Mouse (Mus musculus) Patski (cell line): Measurements from ENCODE around the gene Vmn1r25. TPM values are rescaled to one million over a fixed set of nuclear protein-coding genes. Genes with fewer than 3 reads are reported as not detected.
"Not testable (repeated sequence)": the region's sequence is repeated elsewhere in the genome, so short reads cannot be mapped to it uniquely, and the experiment has no call there.

ENCODE experiments used
- ATAC-seq: fragments of 100-300 bp; one replicate; pipeline ENCODE4 v1.8.0; 2021
- CTCF ChIA-PET: fragments of 350-600 bp; sonication (Branson Sonifier 250); formaldehyde crosslinking; loops from one replicate; lab custom pipeline; 2022; ENCODE audit warnings: inconsistent platforms; lab: Charles Lee
- POLR2A ChIA-PET: fragments of 350-600 bp; sonication (Branson Sonifier 250); formaldehyde crosslinking; loops from one replicate; lab custom pipeline; 2022; ENCODE audit warnings: antibody characterized with exemption, inconsistent platforms; lab: Charles Lee
- DNase-seq: peaks from one replicate; pipeline ENCODE4 v3.0.0-alpha.2; 2011; ENCODE audit warnings: low read depth, low spot score
- H3K27me3 ChIP-seq: fragments of 371-371 bp; one replicate; pipeline ENCODE4 v1.5.1; 2021
- CTCF ChIP-seq: fragments of 100-300 bp; IDR thresholded peaks from one replicate; pipeline ENCODE4 v1.5.1; 2021
- in situ Hi-C: fragments of 300-500 bp; cut with MboI; formaldehyde crosslinking; loops from 3 replicates; pipeline ENCODE4 v1.11.1; 2018; ENCODE audit warnings: low pct_unique_long_range_greater_than_20kb, mixed read lengths
- polyA plus RNA-seq: library from polyadenylated mRNA; unstranded; gene quantifications from one replicate; pipeline ENCODE4 v1.2.3, GENCODE M21; 2021

Gene Vmn1r25
- not detected for polyA plus RNA-seq

GRCm38 (mm10) chr6:57980710-57981109, at the start of gene Vmn1r25:
Gene Vmn1r25 (minus strand): TSS chr6:57980810.
- in situ Hi-C loops, result no loop called here
- ChIA-PET CTCF (no interaction called here), POLR2A (no interaction called here)

DNA sequence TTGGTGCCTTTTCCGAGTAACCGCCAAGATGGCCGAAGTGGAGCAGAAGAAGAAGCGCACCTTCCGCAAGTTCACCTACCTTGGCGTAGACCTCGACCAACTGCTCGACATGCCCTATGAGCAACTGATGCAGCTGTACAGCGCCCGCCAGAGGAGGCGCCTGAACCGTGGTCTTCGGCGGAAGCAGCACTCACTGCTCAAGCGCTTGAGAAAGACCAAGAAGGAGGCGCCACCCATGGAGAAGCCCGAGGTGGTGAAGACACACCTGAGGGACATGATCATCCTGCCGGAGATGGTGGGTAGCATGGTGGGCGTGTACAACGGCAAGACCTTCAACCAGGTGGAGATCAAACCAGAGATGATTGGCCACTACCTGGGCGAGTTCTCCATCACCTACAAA, 36.9 kb upstream of the Vmn1r25 start:
- POLR2A ChIA-PET, result not testable (repeated sequence)

More at GRCm38 (mm10) chr6:57980710-57981109, at the start of gene Vmn1r25:
- no peak for TF ChIP-seq CTCF
- no peak for DNase-seq
- no peak for ATAC-seq
- no peaks in the 10 kb centered on the region for H3K27me3 ChIP-seq

DNA sequence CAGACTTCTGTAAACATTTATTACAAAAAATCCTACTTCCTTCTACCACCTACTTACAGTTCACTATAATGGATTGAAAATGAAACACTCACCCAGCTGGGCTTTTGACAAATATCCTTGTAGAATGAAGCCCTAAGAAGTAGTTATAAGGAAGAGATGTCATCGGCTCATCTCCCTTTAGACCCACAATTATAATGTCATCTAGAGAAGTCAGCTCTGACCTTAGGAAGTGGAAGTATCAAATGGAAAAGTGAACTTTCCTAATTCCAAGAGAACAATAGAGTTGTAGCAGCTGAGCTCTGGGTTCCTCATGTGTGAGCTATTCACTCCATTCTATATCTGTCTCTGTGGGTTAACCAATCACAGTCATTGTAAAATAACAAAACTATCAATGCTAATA, 34.4 kb upstream of the Vmn1r25 start, which contains the start of gene Vmn1r26:
Vmn1r26 (minus strand) TSS at position 101 of the 400 bp plus-strand sequence.
- DNase-seq (no peak), ATAC-seq (no peak)
- no peaks in the 10 kb centered on the region for H3K27me3 ChIP-seq
- in situ Hi-C loops, result no loop called here
- POLR2A ChIA-PET, result no interaction called here
- CTCF ChIA-PET, result no interaction called here
- no peak for TF ChIP-seq CTCF

More for the DNA sequence above, 36.9 kb upstream of the Vmn1r25 start:
- H3K27me3 ChIP-seq, in situ Hi-C loops, DNase-seq, ATAC-seq, CTCF ChIA-PET: not testable (repeated sequence)

DNA sequence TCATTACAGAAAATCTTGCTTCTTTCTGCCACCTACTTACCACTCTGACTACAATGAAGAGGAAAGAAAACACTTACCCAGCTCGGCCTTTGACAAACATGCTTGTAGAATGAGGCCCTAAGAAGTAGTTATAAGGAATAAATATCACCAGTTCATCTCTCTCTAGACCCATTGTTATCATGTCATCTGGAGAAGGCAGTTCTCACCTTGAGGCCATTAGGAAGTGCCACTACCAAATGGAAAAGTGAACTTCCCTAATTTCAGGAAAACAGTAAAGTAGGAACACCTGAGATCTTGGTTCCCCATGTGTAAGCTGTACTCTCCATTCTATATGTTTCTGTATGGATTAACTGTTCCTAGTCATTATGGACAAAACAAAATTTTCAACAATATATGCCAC, 19.2 kb downstream of the Vmn1r25 start, which contains the start of gene Vmn1r24:
Vmn1r24 (minus strand) TSS at position 101 of the 400 bp plus-strand sequence.
- in situ Hi-C loops, result loop anchor here (10.0 kb wide), 1 partner anchor 453 kb away; no protein-coding TSS in a partner anchor
- DNase-seq, H3K27me3 ChIP-seq, POLR2A ChIA-PET, CTCF ChIA-PET, ATAC-seq: not testable (repeated sequence)

Other genes with a start within 250 kb of the Vmn1r25 start
- gene Vopp1, start 155.7 kb downstream of the Vmn1r25 start, polyA plus RNA-seq, result 96.0 TPM
- gene Vmn1r21, start 130.5 kb downstream of the Vmn1r25 start, polyA plus RNA-seq, result not detected
- gene Vmn1r22, start 72.8 kb downstream of the Vmn1r25 start, polyA plus RNA-seq, result not detected
- gene Vmn1r23, start 54.0 kb downstream of the Vmn1r25 start, polyA plus RNA-seq, result not detected
- not detected for gene Vmn1r24, start 19.3 kb downstream of the Vmn1r25 start, polyA plus RNA-seq
- not detected for gene Vmn1r26, start 34.3 kb upstream of the Vmn1r25 start, polyA plus RNA-seq
- gene Vmn1r27, start 238.0 kb upstream of the Vmn1r25 start, polyA plus RNA-seq, result not detected